Mouse (Mus musculus): Measurements from ENCODE around the gene Ccdc60.

GRCm38 (mm10) chr5:116082241-116082900 is 206.4 kb downstream of the Ccdc60 start:
- TF ChIP-seq CTCF (IDR thresholded peaks at IDR 0.05; ENCODE audit: control insufficient read depth, insufficient read depth, insufficient replicate concordance, low read depth, low read length) (no peak), POLR2A (IDR thresholded peaks at IDR 0.05; ENCODE audit: control insufficient read depth, low read depth, low read length) (no peak)

Measured in testis, adult 2 months (tissue).